Mouse (Mus musculus) urinary bladder, adult 18-20 months (tissue): ENCODE measurements around the gene Fmo1.
"Not testable (repeated sequence)": the region's sequence is repeated elsewhere in the genome, so short reads cannot be mapped to it uniquely, and the experiment has no call there.

Experiments used
- DNase-seq, 2 experiments: peaks; one replicate each; pipeline ENCODE4 v3.0.0; 2022; ENCODE audit warnings: low spot score in 2 of 2, mixed read lengths in 2 of 2

Fmo1 gene

GRCm38 (mm10) chr1:162796441-162796840 is 70.0 kb downstream of the Fmo1 start:
- no peak for DNase-seq

GRCm38 (mm10) chr1:162792306-162793044 is 73.9 kb downstream of the Fmo1 start:
- no peak for DNase-seq

- no peak for DNase-seq
These were observed 81.2 kb downstream of the Fmo1 start for GRCm38 (mm10) chr1:162785222-162785621.

GRCm38 (mm10) chr1:162783669-162784248 is 82.7 kb downstream of the Fmo1 start:
- no peak for DNase-seq

GRCm38 (mm10) chr1:162781035-162781434 is 85.4 kb downstream of the Fmo1 start:
- not testable (repeated sequence) for DNase-seq
